Mouse (Mus musculus) heart, embryonic 16.5 days (tissue): ENCODE results near the gene Cd3eap. TPM values are rescaled to one million over a fixed set of nuclear protein-coding genes. Genes with fewer than 3 reads are reported as not detected.

ENCODE experiments used
- ATAC-seq: fragments of 200-750 bp; cut with Nextera tagmentation; replicated peaks from 2 replicates; pipeline ENCODE4 v1.8.0; 2017; ENCODE audit warnings: moderate number of reproducible peaks; ENCODE audit not compliant: insufficient read depth, low FRiP score; ENCODE audit errors: extremely low read depth
- H3K27ac ChIP-seq: fragments of 300-500 bp; sonication (generic); 2 replicates; pipeline ENCODE4 v1.5.1; 2014; ENCODE audit warnings: mild to moderate bottlenecking, low read length, control low read depth, moderate library complexity
- H3K27me3 ChIP-seq: fragments of 300-500 bp; sonication (generic); 2 replicates; pipeline ENCODE4 v1.6.1; 2014; ENCODE audit warnings: low read length, mixed read lengths; ENCODE audit not compliant: control insufficient read depth, insufficient read depth
- H3K36me3 ChIP-seq: fragments of 300-500 bp; sonication (generic); 2 replicates; pipeline ENCODE4 v1.6.1; 2014; ENCODE audit not compliant: control insufficient read depth, insufficient read depth
- H3K4me1 ChIP-seq: fragments of 300-500 bp; sonication (generic); 2 replicates; pipeline ENCODE4 v1.6.1; 2014; ENCODE audit warnings: low read length, mixed read lengths; ENCODE audit not compliant: control insufficient read depth, insufficient read depth
- H3K4me2 ChIP-seq: fragments of 300-500 bp; sonication (generic); 2 replicates; pipeline ENCODE4 v1.6.1; 2014; ENCODE audit warnings: low read depth, mild to moderate bottlenecking, control low read depth, low read length
- H3K4me3 ChIP-seq: fragments of 300-500 bp; sonication (generic); 2 replicates; pipeline ENCODE4 v1.5.1; 2014; ENCODE audit warnings: mild to moderate bottlenecking, control low read depth, low read length
- H3K9ac ChIP-seq: fragments of 300-500 bp; sonication (generic); 2 replicates; pipeline ENCODE4 v1.6.1; 2014; ENCODE audit warnings: low read length, control low read depth
- H3K9me3 ChIP-seq: fragments of 300-500 bp; sonication (generic); replicated peaks from 2 replicates; pipeline ENCODE4 v1.6.1; 2016; ENCODE audit warnings: low read length; ENCODE audit not compliant: control insufficient read depth
- WGBS: fragments of 180-500 bp; shearing (Covaris S2); extraction: QIAGEN DNeasy Blood & Tissue Kit; methylation state at CpG from one replicate; pipeline ENCODE4 v1.1.7; 2014; 5-methylcytosine and 5-hydroxymethylcytosine counted together
- polyA plus RNA-seq: library from polyadenylated mRNA; unstranded; fragments of >200 nt; fragmentation: Nextera tagmentation; extraction: Ambion mirVana; gene quantifications from 2 replicates; pipeline ENCODE4 v1.2.1, GENCODE M21; 2015

Cd3eap gene
- polyA plus RNA-seq = 16.2 and 16.7 TPM in 2 replicates

- ATAC-seq = peak; percentile 24
- Histone ChIP-seq H3K27me3 (no peaks in the 10 kb centered on the region), H3K4me2 (peak within 1 kb of the TSS; percentile 94), H3K36me3 (peaks cover 16% of the 10 kb centered on the region; the same call in 1 of the 2 replicates), H3K27ac (peak within 1 kb of the TSS; percentile 93), H3K9me3 (no peaks in the 10 kb centered on the region), H3K4me3 (peak within 1 kb of the TSS; percentile 60), H3K9ac (peak within 1 kb of the TSS; percentile 79), H3K4me1 (peaks cover 31% of the 10 kb centered on the region)
- under 1% methylated on average over 31 of the region's 31 CpGs for WGBS
Observed at GRCm38 (mm10) chr7:19359299-19359891, at the start of gene Cd3eap, which contains the start of gene Ppp1r13l. TSS of gene Cd3eap (minus strand) at chr7:19359483. TSS of gene Ppp1r13l (plus strand) at chr7:19359749.

- peaks cover 5% of the 10 kb centered on the region for H3K9me3 ChIP-seq
- ATAC-seq = 0 out of 2 replicates have a peak, but pooled peaks have one; percentile 14
- H3K27ac ChIP-seq = no peak overlapping the region
- WGBS = 4% methylated on average over 19 of the region's 19 CpGs
- H3K4me1 ChIP-seq = peaks cover 14% of the 10 kb centered on the region
- no peak overlapping the region for H3K4me3 ChIP-seq
- no peaks in the 10 kb centered on the region for H3K36me3 ChIP-seq
- H3K9ac ChIP-seq = peak overlapping the region; percentile 54; the same call in 1 of the 2 replicates
- H3K27me3 ChIP-seq = peaks cover 30% of the 10 kb centered on the region
- H3K4me2 ChIP-seq = peak overlapping the region; percentile 50; the same call in 1 of the 2 replicates
Observed at GRCm38 (mm10) chr7:19405417-19405816, 46.1 kb upstream of the Cd3eap start.

- H3K36me3 ChIP-seq = no peaks in the 10 kb centered on the region
- peaks cover 32% of the 10 kb centered on the region for H3K27me3 ChIP-seq
- H3K4me3 ChIP-seq = peak within 1 kb of the TSS; percentile 74
- peak within 1 kb of the TSS; percentile 73 for H3K9ac ChIP-seq
- no peak for ATAC-seq
- peaks cover 7% of the 10 kb centered on the region for H3K4me1 ChIP-seq
- H3K4me2 ChIP-seq = peak within 1 kb of the TSS; percentile 99
- peaks cover 5% of the 10 kb centered on the region for H3K9me3 ChIP-seq
- H3K27ac ChIP-seq = no peak within 1 kb of the TSS
- 48% methylated on average over 7 of the region's 7 CpGs for WGBS
Observed at GRCm38 (mm10) chr7:19404476-19404875, 45.2 kb upstream of the Cd3eap start, which contains the start of gene Ckm. TSS of gene Ckm (plus strand) at chr7:19404776.

- WGBS = under 1% methylated on average over 62 of the region's 62 CpGs
- Histone ChIP-seq H3K36me3 (no peaks in the 10 kb centered on the region), H3K9me3 (peaks cover 5% of the 10 kb centered on the region), H3K9ac (peak within 1 kb of the TSS; percentile 73), H3K27me3 (peaks cover 32% of the 10 kb centered on the region), H3K4me3 (peak within 1 kb of the TSS; percentile 74), H3K27ac (no peak within 1 kb of the TSS), H3K4me2 (peak within 1 kb of the TSS; percentile 99), H3K4me1 (peaks cover 6% of the 10 kb centered on the region)
- peak; percentile 49 for ATAC-seq
Observed at GRCm38 (mm10) chr7:19403731-19404296, 44.5 kb upstream of the Cd3eap start, which contains the start of gene Klc3. TSS of gene Klc3 (minus strand) at chr7:19404104.

GRCm38 (mm10) chr7:19402535-19403112, 43.3 kb upstream of the Cd3eap start:
- Histone ChIP-seq H3K4me1 (peaks cover 6% of the 10 kb centered on the region), H3K27me3 (peaks cover 32% of the 10 kb centered on the region), H3K4me2 (no peak overlapping the region), H3K9me3 (peaks cover 5% of the 10 kb centered on the region), H3K4me3 (no peak overlapping the region), H3K27ac (no peak overlapping the region), H3K9ac (no peak overlapping the region), H3K36me3 (no peaks in the 10 kb centered on the region)
- ATAC-seq = no peak
- WGBS = 78% methylated on average over 9 of the region's 9 CpGs

GRCm38 (mm10) chr7:19400946-19401345, 41.7 kb upstream of the Cd3eap start:
- H3K9ac ChIP-seq = no peak overlapping the region

GRCm38 (mm10) chr7:19399496-19400280, 40.4 kb upstream of the Cd3eap start:
- peak overlapping the region; percentile 62 for H3K9ac ChIP-seq

More at GRCm38 (mm10) chr7:19400946-19401345, 41.7 kb upstream of the Cd3eap start:
- no peak for ATAC-seq
- H3K27ac ChIP-seq = no peak overlapping the region
- 78% methylated on average over 4 of the region's 4 CpGs for WGBS
- H3K4me1 ChIP-seq = peaks cover 6% of the 10 kb centered on the region
- no peak overlapping the region for H3K4me3 ChIP-seq
- H3K9me3 ChIP-seq = peaks cover 5% of the 10 kb centered on the region
- H3K4me2 ChIP-seq = no peak overlapping the region
- peaks cover 32% of the 10 kb centered on the region for H3K27me3 ChIP-seq
- H3K36me3 ChIP-seq = no peaks in the 10 kb centered on the region

GRCm38 (mm10) chr7:19394484-19394883, 35.2 kb upstream of the Cd3eap start:
- Histone ChIP-seq H3K27ac (no peak overlapping the region), H3K36me3 (peaks cover 45% of the 10 kb centered on the region), H3K9me3 (no peaks in the 10 kb centered on the region), H3K4me3 (no peak overlapping the region), H3K27me3 (no peaks in the 10 kb centered on the region), H3K9ac (no peak overlapping the region), H3K4me2 (no peak overlapping the region), H3K4me1 (no peaks in the 10 kb centered on the region)
- no peak for ATAC-seq
- WGBS = 86% methylated on average over 8 of the region's 8 CpGs

More at GRCm38 (mm10) chr7:19399496-19400280, 40.4 kb upstream of the Cd3eap start:
- H3K27me3 ChIP-seq = peaks cover 28% of the 10 kb centered on the region
- peak overlapping the region; percentile 73 for H3K4me2 ChIP-seq
- H3K9me3 ChIP-seq = peaks cover 5% of the 10 kb centered on the region
- no peak overlapping the region for H3K27ac ChIP-seq
- ATAC-seq = peak; percentile 47
- peaks cover 4% of the 10 kb centered on the region for H3K36me3 ChIP-seq
- 2% methylated on average over 26 of the region's 27 CpGs for WGBS
- H3K4me3 ChIP-seq = peak overlapping the region; percentile 46
- H3K4me1 ChIP-seq = peaks cover 3% of the 10 kb centered on the region
